Mouse (Mus musculus) layer of hippocampus, adult 18-20 months (tissue): ENCODE measurements around the gene Ncdn. TPM values are rescaled to one million over a fixed set of nuclear protein-coding genes. Genes with fewer than 3 reads are reported as not detected.

Experiments
- DNase-seq, 2 experiments: peaks; one replicate each; pipeline ENCODE4 v3.0.0; 2022; ENCODE audit warnings: low spot score in 2 of 2
- long read RNA-seq: library from polyadenylated mRNA; stranded (forward); transcript quantifications from one replicate; pipeline ENCODE4 v2.0.0, GENCODE M21; 2021
- total RNA-seq, 2 experiments: library from RNA; stranded (reverse); gene quantifications; 2 replicates each; pipeline ENCODE4 v1.2.3; 2021

Ncdn gene
- 1,000 to 10,000 TPM; 2,035 to 2,092 TPM for total RNA-seq
- long read RNA-seq, transcript Ncdn-202 (8 exons, 2,434 nt): minor isoform, 9 of 5,122 reads
- long read RNA-seq, transcript Ncdn-203 (7 exons, 2,375 nt): major isoform, 1,751 of 5,122 reads
- long read RNA-seq, transcript Ncdn-201 (7 exons, 3,681 nt): minor isoform, 826 of 5,122 reads
- long read RNA-seq, partial matches to known transcripts: 2,015 of 5,122 reads
- long read RNA-seq, other reads (novel, unspliced or antisense): 521 of 5,122 reads

DNA sequence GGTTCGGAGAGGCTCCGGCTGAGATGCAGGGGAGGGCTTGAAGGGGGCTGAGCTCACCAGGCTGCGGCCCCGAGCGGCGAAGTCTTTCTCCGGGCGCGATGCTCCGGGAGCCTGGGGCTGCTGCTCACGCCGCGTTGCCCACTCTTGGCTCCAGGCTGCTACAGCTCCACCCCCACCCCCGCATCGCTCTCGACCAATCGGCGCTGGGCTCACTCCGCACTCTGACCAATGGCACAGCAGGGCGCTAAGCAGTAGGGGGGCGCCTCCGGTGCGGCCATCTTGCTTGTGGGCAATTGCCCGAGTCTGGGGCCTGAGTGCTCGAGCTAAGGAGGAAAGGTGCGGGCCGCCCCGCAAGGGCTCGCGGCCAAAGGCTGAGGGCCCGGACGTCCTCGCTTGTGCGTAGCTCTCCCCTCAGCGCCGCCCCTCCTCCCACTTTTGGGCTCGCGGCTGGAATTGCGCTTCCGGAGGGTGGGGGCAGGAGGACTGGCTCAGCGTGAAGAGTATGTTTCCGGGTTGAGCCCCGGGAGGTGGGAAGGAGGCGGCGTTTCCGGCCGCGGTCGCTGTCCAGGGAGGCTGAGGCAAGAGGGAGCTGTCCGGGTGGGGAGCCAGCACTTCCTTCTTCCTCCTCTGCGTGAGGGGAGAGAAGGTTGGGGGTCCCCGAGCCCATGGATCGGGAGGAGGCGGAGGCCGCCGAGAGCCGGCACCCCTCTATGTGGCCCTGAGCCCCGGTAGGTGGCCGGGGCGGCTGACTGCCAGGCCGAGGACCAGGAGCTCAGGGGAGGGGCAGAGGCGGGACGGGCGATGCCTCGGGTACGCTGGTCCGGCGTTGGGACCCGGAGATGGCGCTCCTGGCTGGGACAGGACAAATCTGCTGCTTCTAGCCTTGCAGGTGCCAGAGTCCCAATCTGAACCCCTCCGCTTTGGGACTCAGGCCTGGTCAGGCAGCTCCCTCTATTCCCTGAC is at the start of gene Ncdn, which contains the start of gene AU040320:
TSS of gene Ncdn (minus strand) at position 171 of the 963 bp plus-strand sequence.
TSS of gene AU040320 (plus strand) at position 277 of the 963 bp plus-strand sequence.
- peak; percentile 97 to 99 for DNase-seq

DNA sequence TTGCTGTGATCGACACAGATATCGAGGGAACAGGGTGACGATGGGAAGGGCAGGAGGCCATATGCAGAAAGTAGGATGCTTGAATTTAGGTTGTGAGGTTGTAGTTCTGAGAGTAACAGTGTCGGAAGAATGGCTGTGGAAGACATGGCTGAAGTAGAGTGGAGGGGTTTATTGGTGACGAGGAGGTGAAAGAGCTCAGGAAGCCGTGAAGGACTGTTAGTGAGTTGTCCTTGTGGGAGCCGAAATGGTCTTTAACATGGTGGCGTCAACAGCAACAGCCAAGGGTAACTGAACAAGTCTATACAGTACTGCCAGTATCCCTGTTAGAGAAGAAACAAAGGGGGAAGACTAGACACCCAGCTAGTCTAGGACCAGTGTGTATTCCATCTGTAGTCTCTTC is 48.9 kb upstream of the Ncdn start:
- no peak for DNase-seq

- peak in 1 of 2 experiments; percentile 62 for DNase-seq
Measured at GRCm38 (mm10) chr4:126792341-126793102, 39.3 kb upstream of the Ncdn start.

DNA sequence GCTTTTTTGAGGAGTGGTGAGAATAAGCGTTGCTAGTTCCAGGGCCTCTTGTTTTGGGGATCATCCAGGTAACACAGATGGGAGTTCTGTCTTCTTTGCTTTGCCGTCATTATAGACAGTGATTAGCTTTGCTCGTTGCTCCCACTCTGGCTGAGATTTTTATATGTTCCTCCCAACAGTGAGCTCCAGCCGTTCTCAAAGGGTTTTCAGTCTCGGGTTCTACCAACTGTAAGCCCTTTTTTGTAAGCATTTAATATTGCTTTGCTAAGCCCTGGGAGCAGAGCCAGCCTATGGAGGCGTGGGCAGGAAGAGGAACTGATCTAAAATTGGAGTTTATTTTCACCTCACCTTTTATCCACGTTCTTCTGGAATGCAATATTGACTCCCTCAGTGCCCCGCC is 29.8 kb upstream of the Ncdn start:
- peak; percentile 59 to 77 for DNase-seq

DNA sequence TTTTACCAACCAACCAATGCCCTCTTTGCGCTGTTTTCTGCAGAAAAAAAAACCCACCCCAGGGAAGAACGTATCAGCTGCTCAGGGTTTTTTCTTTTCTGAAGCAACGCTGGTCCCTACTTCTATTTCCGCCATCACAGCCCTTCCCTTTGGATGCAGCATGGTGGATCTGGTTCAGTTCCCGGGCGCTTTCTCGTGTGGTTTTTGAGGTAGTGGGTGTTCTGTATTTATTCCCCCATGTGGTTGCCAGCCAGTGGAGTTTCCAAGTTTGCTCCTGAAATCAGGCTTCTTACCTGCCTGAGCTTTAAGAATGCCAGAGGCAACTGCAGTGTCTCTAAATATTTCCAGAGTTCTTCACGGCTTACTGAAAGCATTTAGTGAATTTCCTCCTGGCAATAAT is 29.3 kb upstream of the Ncdn start:
- DNase-seq: peak in 1 of 2 experiments; percentile 39

DNA sequence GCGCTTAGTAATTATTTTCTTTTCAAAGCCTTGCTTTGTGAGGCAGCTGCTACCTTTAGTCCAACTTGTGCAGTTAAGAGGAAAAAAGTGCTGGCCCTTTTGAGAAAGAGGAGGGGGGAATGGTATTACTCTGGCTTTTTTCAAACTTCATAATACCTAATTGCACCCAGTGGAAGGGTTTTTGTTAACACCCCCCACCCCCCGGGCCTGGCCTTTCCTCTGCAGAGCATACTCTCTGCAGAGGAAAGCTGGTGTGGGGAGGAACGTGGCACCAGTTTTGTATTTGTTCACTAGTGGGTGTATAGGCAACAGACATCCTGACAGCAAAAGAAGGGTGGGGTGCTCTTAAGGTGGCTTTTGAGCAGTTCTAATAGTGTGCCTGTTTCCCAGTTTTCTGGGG is 28.6 kb upstream of the Ncdn start:
- DNase-seq: no peak

- peak in 1 of 2 experiments; percentile 37 for DNase-seq
Measured at GRCm38 (mm10) chr4:126779826-126780775, 26.9 kb upstream of the Ncdn start.

DNA sequence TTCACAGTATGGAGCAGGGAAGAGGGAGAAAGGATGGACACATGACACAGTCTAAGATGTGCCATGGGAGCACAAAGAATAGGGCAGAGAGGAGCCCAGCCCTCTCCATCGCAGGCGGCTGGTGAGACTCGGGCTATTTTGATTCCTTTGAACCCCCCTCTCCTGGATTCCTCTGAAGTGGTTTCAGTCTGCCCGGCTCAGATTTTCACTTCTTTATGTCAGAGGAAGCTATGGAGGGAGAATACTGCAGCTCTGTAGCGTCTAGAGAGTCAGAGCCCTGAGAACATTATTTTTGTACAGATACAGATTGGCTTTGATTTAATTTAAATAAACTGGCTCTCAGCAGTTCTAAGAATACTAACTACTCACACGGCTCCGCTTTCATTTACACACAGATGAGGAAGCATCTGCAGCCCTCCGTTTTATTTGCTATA is 25.9 kb upstream of the Ncdn start:
- DNase-seq: peak in 1 of 2 experiments; percentile 46

DNA sequence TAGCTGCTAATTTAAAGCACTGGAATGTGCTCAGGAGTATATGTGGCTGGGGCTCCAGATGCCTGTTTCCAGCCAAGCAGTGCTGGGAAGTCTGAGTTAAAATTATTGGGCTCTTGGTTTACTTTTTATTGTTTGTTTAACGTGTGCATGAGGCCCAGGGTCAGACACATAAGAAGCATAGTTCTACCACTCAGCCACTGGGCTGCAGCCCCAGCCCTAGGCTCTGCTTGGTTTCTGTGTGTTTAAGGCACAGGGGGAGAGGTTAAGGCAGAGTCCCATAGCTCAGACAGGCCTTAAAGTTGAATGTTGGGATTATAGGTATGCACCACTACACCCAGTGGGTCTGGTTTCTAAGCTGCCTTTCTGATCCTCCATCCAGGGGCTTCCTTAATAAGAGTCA is 21.9 kb upstream of the Ncdn start:
- no peak for DNase-seq

- DNase-seq: no peak
Measured at GRCm38 (mm10) chr4:126773871-126774270, 20.6 kb upstream of the Ncdn start.

DNA sequence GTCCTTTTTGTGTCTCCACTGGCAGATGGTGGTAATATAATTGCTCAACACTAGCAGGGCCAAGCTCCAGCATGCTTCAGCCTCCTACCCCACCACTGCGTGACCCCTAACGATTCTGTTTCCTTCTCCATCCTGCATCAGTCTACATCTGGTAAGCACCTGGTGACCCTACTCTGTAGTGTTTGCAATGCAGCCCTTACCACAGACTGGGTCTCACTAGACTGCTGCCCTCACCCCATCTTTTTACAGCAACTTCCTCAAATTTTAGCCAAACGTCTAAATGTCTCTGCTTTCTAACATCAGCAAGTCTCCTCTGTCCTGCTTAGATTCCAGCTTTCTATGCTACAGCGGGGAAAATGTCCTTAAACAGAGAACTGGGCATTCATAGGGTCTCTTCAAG is 17.6 kb upstream of the Ncdn start:
- DNase-seq: no peak

- DNase-seq: no peak
Measured at GRCm38 (mm10) chr4:126769800-126770563, 16.7 kb upstream of the Ncdn start.

DNA sequence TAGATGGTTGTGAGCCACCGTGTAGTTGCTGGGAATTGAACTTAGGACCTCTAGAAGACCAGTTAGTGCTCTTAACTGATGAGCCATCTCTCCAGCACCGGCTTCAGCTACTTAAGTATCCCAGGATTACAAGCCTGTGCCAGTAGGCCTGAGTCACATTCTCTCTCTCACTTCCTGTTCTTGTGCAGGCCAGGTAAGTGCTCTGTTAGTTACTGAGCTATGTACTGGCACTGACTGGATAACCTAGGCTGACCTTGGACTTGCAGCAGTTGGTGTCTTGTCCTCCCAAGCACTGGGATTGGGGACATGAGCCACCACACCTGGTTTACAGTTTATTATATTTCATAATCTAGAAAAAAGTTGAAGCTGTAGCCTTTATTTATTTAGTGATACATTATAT is 10.2 kb upstream of the Ncdn start:
- no peak for DNase-seq

GRCm38 (mm10) chr4:126762586-126763359 is 9.5 kb upstream of the Ncdn start:
- no peak for DNase-seq

- no peak for DNase-seq
Measured at GRCm38 (mm10) chr4:126759435-126759834, 6.2 kb upstream of the Ncdn start.

DNA sequence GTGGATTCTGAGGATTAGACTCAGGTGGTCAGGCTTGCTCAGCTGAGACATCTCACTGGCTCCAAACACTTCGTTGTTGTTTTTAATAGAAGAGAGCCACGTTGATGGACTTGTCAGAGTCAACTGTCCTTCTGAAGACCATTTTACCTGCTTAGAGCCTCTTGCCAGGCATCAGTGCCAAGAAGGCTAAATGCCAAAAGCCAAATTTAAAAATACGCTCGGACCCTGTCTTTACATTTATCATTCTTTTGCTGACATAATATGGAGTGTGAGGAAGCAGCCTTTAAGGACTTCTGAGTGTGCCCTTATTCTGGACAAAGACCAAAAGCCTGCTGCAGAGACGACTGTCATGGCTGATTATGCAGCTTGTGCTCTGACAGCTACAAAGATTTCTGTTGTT is 5.1 kb upstream of the Ncdn start:
- DNase-seq: no peak

DNA sequence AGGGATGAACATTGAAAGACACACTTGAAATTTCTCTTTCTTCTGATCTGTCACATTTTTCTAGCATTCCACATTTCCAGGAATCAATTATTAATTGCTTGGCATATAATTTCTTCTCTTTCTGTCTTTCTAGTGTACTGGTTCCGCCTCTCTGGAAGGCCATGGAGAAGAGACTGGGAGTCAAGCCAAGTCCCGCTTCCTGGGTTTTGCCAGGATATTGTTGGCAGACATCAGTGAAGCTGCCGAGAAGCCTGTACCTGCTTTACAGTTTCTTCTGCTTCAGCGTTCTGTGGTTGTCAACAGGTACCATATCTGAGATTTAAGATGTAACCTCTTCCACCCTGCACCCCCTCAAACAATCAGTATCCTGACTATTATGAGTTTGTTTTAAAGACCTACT is 3.5 kb upstream of the Ncdn start:
- peak in 1 of 2 experiments; percentile 80 for DNase-seq

DNA sequence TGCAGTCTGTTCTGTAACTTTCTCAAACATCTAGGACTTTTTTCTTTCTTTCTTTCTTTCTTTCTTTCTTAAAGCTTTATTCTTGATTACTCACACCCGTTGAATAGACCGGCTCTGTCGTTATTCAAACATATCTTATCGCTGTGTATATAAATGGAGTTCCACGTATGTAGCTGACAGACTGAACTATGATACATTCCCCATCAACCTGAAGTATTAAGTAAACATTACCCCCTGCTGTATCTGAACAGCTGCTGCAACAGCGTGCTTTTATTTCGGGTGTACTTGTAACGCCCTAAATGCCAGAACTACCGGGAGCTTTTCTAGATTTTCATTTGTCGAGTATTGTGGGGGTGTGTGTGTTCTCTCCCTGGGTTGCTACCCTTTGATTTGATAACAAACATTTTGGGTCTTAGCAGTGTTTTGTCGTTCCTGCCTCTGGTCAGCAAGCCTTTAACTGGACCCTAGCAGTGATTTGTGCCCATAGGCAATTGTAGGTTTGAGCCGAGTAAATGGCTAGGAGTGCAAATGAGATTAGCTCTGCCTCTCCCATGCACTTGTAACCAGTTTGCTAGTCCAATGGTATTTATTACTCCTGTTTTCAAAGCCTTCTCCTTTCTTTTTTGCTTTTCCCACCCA is 1.6 kb upstream of the Ncdn start:
- DNase-seq: no peak
